Mouse (Mus musculus): Measurements from ENCODE around the gene Josd2. TPM values are rescaled to one million over a fixed set of nuclear protein-coding genes. Genes with fewer than 3 reads are reported as not detected.
A peak's percentile ranks its signal among the peaks of the same experiment; 100 is the strongest.

Gene Josd2
- polyA plus RNA-seq (2015; fragmentation: Nextera tagmentation; extraction: Ambion mirVana), result 88.1 and 89.5 TPM in 2 replicates

DNA sequence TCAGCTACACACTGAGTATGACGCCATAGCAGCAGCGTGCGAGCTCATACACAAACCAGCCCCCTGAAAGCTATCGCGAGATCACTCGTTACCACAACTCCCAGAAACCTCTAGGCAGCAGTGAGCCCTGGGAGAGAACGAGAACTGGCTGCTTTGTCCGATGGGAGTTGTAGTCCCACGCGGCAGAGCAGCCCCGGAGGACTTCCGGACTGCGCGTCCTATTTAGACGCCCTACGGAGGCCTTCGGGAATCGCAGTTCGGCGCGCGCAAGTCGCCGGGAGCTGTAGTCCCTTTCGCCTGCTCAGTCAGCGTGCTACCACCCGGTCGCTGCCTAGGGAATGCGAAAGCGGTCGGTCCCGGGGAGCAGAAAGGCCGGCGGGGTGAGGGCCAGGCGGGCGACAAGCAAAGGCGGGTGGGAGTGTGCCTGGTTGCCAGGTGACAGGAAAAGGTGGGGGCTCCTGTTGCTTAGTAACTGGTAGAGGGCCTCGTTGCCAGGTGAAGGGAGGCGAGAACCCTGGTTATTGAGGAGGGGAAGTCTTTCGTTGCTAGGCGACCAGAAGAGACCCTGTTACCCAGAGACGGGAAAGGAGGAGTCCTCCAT is at the start of gene Josd2:
Josd2 (plus strand) TSS at position 170 of the 601 bp plus-strand sequence.
- Histone ChIP-seq H3K4me1 (ENCODE audit: insufficient read depth, low read length) (peaks cover 9% of the 10 kb centered on the region), H3K27me3 (ENCODE audit: insufficient read depth, low read length) (peaks cover 21% of the 10 kb centered on the region), H3K36me3 (ENCODE audit: insufficient read depth, low read length) (no peaks in the 10 kb centered on the region), H3K9me3 (ENCODE audit: low read length) (no peaks in the 10 kb centered on the region), H3K9ac (replicated peaks; ENCODE audit: low read length) (peak within 1 kb of the TSS; percentile 84), H3K4me3 (ENCODE audit: low read length) (peak within 1 kb of the TSS; percentile 85), H3K27ac (ENCODE audit: low read length) (peak within 1 kb of the TSS; percentile 74; the same call in 1 of the 2 replicates), H3K4me2 (replicated peaks; ENCODE audit: low read depth, low read length) (peak within 1 kb of the TSS; percentile 66)
- peak; percentile 97 for ATAC-seq (ENCODE audit: low FRiP score, low TSS enrichment)
- under 1% methylated on average over 42 of the region's 42 CpGs for WGBS

DNA sequence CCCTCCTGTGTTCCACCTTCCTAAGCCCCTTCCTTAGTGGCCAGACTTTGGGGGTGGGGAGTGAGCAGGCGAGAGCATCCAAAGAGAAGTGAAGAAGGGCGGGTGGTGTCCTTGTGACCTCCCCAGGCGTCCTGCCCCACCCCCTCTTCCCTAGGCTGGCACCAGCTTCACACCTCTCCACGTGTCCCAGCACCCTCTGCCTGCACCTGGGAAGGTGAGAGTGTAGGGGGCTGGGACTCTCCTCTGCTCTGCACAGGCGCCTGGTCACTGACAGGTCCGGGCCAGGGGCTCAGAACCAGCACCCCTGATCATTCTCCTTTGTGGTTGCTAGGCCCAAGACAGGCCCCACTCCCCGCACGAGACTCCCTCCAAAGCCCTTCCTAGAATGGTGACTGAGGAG is 40.1 kb upstream of the Josd2 start:
- peak overlapping the region; percentile 54; the same call in 1 of the 2 replicates for H3K4me3 ChIP-seq (ENCODE audit: low read length)

DNA sequence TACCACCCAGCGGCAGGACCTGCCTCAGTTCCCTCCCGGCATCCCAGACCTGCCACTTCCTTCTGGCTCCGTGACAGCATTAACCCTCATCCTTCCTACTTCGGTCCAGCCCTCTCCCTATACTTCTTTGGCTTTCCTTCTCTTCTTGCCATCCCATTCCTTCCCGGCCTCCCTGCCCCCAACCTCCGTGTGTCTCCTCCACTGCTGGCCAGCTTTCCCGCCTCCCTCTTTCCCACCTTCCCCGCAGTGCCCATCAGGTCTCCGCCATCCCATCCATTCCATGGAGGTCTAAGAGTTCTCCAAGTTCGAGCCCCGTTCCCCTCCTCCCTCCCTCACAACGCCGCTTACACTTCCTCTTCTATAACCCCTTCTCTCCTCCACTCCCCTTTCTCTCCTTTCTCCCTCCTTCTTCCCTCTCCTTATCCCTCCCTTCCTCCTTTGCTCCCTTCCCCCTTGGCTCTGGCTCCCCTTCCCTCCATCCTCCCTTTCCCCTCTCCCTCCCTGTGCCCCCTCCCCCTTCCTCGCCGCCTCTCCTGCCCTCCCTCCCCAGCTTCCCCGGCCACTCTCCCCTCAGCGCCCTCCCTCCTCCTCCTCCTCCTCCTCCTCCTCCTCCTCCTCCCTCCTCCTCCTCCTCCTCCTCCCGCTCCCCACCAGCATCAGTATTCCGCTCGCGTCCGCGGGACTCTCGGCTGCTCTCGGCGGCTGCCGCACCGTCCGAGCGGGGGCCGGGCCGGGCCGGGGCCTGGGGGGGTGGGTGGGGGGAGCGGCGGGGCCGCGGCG is 39.4 kb upstream of the Josd2 start:
- H3K4me1 ChIP-seq (ENCODE audit: insufficient read depth, low read length), result peaks cover 13% of the 10 kb centered on the region
- H3K4me2 ChIP-seq (replicated peaks; ENCODE audit: low read depth, low read length), result peak overlapping the region; percentile 92
- ATAC-seq (ENCODE audit: low FRiP score, low TSS enrichment), result 0 out of 2 replicates have a peak, but pooled peaks have one; percentile 21
- no peaks in the 10 kb centered on the region for H3K36me3 ChIP-seq (ENCODE audit: insufficient read depth, low read length)
- 0% methylated on average over 15 of the region's 38 CpGs for WGBS
- peaks cover 49% of the 10 kb centered on the region for H3K27me3 ChIP-seq (ENCODE audit: insufficient read depth, low read length)
- H3K9ac ChIP-seq (replicated peaks; ENCODE audit: low read length), result peak overlapping the region; percentile 54; the same call in 1 of the 2 replicates
- peak overlapping the region; percentile 54 for H3K4me3 ChIP-seq (ENCODE audit: low read length)
- H3K27ac ChIP-seq (ENCODE audit: low read length), result no peak overlapping the region
- H3K9me3 ChIP-seq (ENCODE audit: low read length), result no peaks in the 10 kb centered on the region

More for the DNA sequence above, 40.1 kb upstream of the Josd2 start:
- Histone ChIP-seq H3K4me1 (ENCODE audit: insufficient read depth, low read length) (peaks cover 13% of the 10 kb centered on the region), H3K36me3 (ENCODE audit: insufficient read depth, low read length) (no peaks in the 10 kb centered on the region), H3K27me3 (ENCODE audit: insufficient read depth, low read length) (peaks cover 49% of the 10 kb centered on the region), H3K9ac (replicated peaks; ENCODE audit: low read length) (no peak overlapping the region), H3K4me2 (replicated peaks; ENCODE audit: low read depth, low read length) (peak overlapping the region; percentile 92; the same call in 1 of the 2 replicates), H3K27ac (ENCODE audit: low read length) (no peak overlapping the region), H3K9me3 (ENCODE audit: low read length) (no peaks in the 10 kb centered on the region)
- 22% methylated on average over 8 of the region's 8 CpGs for WGBS
- 0 out of 2 replicates have a peak, but pooled peaks have one; percentile 17 for ATAC-seq (ENCODE audit: low FRiP score, low TSS enrichment)

DNA sequence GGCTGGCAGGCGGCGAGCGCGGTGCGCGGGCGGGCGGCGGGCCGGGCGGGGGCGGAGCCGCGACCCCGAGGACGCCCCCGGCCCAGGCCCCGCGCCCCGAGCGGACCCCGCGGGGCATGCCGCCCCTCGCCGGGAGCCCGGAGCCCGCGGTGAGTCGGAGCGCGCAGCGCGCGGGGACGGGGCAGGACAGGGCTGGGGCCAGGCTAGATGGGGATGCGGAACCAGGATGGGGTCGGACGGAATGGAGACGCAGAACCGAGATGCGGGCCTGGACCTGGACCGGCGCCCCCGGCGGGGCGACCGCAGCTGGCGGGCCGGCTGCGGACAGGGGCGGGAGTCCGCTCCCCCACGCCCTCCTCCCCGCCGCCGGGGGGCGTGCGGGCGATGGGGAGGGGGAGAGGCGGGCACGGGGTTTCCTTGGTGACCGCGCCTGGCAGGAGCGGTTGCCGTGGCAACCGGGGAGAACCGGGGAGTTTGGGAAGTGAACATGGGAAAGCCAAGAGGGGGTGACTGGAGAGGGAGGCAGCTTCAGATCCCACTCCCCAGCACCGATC is 38.7 kb upstream of the Josd2 start, which contains the start of gene Lrrc4b:
Lrrc4b (plus strand) TSS at position 51 of the 554 bp plus-strand sequence.
- Histone ChIP-seq H3K27me3 (ENCODE audit: insufficient read depth, low read length) (peaks cover 49% of the 10 kb centered on the region), H3K27ac (ENCODE audit: low read length) (no peak within 1 kb of the TSS), H3K9ac (replicated peaks; ENCODE audit: low read length) (peak within 1 kb of the TSS; percentile 54; the same call in 1 of the 2 replicates), H3K36me3 (ENCODE audit: insufficient read depth, low read length) (no peaks in the 10 kb centered on the region), H3K4me1 (ENCODE audit: insufficient read depth, low read length) (peaks cover 13% of the 10 kb centered on the region), H3K9me3 (ENCODE audit: low read length) (no peaks in the 10 kb centered on the region), H3K4me3 (ENCODE audit: low read length) (peak within 1 kb of the TSS; percentile 54), H3K4me2 (replicated peaks; ENCODE audit: low read depth, low read length) (peak within 1 kb of the TSS; percentile 92)
- ATAC-seq (ENCODE audit: low FRiP score, low TSS enrichment), result no peak
- under 1% methylated on average over 30 of the region's 69 CpGs for WGBS

DNA sequence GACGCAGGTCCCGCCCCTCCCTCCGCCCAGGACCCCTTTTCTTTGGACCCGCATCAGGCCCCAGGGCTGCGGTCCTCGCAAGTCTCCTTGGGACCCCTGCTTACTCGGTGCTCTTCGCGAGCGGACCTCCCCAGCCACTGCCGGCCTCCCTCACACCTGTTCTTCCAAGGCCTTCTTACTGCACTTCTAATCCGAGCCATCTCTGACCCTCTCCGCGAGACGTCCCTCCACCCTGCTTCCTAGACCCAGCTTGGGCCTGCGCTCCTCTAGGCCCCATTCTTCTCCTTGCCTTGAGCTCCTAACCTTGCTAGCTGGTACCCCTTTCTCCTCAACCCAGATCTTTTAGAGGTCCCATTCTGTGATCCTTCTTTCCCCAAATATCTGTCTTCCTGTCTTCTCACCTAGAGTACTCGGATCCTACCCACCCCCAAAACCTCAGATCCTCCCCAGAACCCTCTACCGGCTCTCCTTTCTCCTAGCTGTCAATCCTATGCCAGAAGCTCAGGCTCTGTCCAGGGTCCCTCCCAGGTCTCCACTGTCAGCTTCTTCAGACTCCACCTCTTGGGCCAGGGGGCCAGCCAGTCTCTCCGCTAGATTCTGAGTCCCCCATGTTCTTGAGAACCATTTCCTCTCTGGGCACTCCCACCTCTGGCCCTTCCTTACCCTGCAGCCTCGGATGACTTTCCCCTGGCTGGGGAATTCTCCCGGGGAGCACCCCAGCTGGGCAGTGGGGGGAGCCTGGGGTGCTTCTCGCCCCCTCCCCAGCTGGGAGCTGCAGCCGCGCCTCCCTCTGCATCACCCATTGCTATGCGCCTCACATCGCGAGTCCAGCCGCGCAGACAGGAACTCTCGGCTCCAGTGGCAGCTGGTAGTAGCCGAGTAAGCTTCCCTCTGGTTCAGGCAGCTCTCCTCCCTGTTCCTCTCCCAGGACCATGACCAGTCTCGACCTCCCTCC is 38.0 kb upstream of the Josd2 start:
- Histone ChIP-seq H3K4me3 (ENCODE audit: low read length) (peak overlapping the region; percentile 54), H3K4me1 (ENCODE audit: insufficient read depth, low read length) (peaks cover 13% of the 10 kb centered on the region), H3K36me3 (ENCODE audit: insufficient read depth, low read length) (no peaks in the 10 kb centered on the region), H3K27me3 (ENCODE audit: insufficient read depth, low read length) (peaks cover 49% of the 10 kb centered on the region), H3K27ac (ENCODE audit: low read length) (no peak overlapping the region), H3K4me2 (replicated peaks; ENCODE audit: low read depth, low read length) (peak overlapping the region; percentile 92), H3K9ac (replicated peaks; ENCODE audit: low read length) (no peak overlapping the region), H3K9me3 (ENCODE audit: low read length) (no peaks in the 10 kb centered on the region)
- ATAC-seq (ENCODE audit: low FRiP score, low TSS enrichment), result peak; percentile 19
- WGBS, result 3% methylated on average over 30 of the region's 32 CpGs

GRCm38 (mm10) chr7:44432550-44432949 is 35.2 kb upstream of the Josd2 start:
- ATAC-seq (ENCODE audit: low FRiP score, low TSS enrichment), result no peak

DNA sequence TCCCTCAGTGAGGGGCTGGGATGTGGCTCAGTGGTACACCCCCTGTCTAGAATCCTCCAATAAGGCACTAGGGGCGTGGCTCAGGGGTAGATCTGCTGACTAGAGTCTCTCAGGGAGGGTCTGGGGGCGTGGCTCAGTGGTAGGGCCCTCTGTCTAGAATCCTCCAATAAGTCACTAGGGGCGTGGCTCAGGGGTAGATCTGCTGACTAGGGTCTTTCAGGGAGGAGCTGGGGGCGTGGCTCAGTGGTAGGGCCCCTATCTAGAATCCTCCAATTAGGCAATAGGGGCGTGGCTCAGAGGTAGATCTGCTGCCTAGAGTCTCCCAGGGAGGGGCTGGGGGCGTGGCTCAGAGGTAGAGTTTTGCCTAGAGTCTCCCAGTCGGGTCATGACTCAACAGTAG is 34.4 kb upstream of the Josd2 start:
- no peak overlapping the region for H3K9ac ChIP-seq (replicated peaks; ENCODE audit: low read length)
- H3K27ac ChIP-seq (ENCODE audit: low read length), result no peak overlapping the region
- no peaks in the 10 kb centered on the region for H3K9me3 ChIP-seq (ENCODE audit: low read length)
- H3K36me3 ChIP-seq (ENCODE audit: insufficient read depth, low read length), result no peaks in the 10 kb centered on the region
- peak; percentile 35; the same call in 1 of the 2 replicates for ATAC-seq (ENCODE audit: low FRiP score, low TSS enrichment)
- 5% methylated on average over 7 of the region's 7 CpGs for WGBS
- H3K4me2 ChIP-seq (replicated peaks; ENCODE audit: low read depth, low read length), result no peak overlapping the region
- peaks cover 9% of the 10 kb centered on the region for H3K4me1 ChIP-seq (ENCODE audit: insufficient read depth, low read length)
- peaks cover 39% of the 10 kb centered on the region for H3K27me3 ChIP-seq (ENCODE audit: insufficient read depth, low read length)
- no peak overlapping the region for H3K4me3 ChIP-seq (ENCODE audit: low read length)

More at GRCm38 (mm10) chr7:44432550-44432949, 35.2 kb upstream of the Josd2 start:
- Histone ChIP-seq H3K4me1 (ENCODE audit: insufficient read depth, low read length) (peaks cover 13% of the 10 kb centered on the region), H3K36me3 (ENCODE audit: insufficient read depth, low read length) (no peaks in the 10 kb centered on the region), H3K27me3 (ENCODE audit: insufficient read depth, low read length) (peaks cover 47% of the 10 kb centered on the region), H3K27ac (ENCODE audit: low read length) (no peak overlapping the region), H3K4me3 (ENCODE audit: low read length) (no peak overlapping the region), H3K9me3 (ENCODE audit: low read length) (no peaks in the 10 kb centered on the region), H3K4me2 (replicated peaks; ENCODE audit: low read depth, low read length) (no peak overlapping the region), H3K9ac (replicated peaks; ENCODE audit: low read length) (no peak overlapping the region)
- WGBS, result 70% methylated on average over 6 of the region's 6 CpGs

DNA sequence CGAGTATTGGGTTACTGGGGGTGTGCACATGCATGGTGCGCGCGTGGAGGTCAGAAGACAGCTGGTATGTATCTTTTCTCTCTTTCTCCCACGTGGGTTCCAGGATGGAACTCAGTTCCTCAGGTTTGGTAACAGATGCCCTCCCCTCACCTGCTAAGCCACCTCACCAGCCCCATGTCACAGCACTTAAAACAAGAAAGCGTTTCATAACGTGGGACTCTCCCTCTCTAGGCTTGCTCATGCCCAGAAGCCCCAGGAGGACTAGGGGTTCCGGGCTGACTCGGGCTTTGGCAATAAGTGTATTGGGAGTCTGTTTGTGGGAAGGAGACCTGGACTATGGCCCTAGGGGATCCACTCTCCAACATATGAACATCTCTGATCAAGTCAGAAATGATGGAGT is 33.7 kb upstream of the Josd2 start:
- no peaks in the 10 kb centered on the region for H3K9me3 ChIP-seq (ENCODE audit: low read length)
- WGBS, result 41% methylated on average over 9 of the region's 9 CpGs
- no peak overlapping the region for H3K4me2 ChIP-seq (replicated peaks; ENCODE audit: low read depth, low read length)
- no peak overlapping the region for H3K9ac ChIP-seq (replicated peaks; ENCODE audit: low read length)
- no peaks in the 10 kb centered on the region for H3K36me3 ChIP-seq (ENCODE audit: insufficient read depth, low read length)
- peaks cover 7% of the 10 kb centered on the region for H3K4me1 ChIP-seq (ENCODE audit: insufficient read depth, low read length)
- H3K27ac ChIP-seq (ENCODE audit: low read length), result no peak overlapping the region
- ATAC-seq (ENCODE audit: low FRiP score, low TSS enrichment), result no peak
- no peak overlapping the region for H3K4me3 ChIP-seq (ENCODE audit: low read length)
- peaks cover 34% of the 10 kb centered on the region for H3K27me3 ChIP-seq (ENCODE audit: insufficient read depth, low read length)

DNA sequence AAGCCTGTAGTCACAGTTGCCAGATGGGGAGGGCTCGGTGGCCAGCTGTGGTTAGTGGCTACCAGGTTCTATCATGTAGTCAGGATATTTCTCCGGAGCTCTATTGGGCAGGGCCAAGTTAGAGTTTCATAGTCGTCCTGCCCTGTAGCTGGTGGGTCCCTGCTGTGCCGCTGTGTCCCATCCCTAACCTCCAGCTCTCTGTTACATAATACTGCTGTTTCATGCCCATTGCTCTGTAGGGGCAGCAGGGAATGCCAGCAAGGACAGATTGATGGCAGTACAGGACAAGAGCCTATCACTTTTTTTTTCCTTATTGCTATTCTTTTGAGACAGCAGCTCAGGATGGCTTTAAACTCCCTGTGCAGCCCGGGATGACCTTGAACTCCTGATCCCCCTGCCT is 32.0 kb upstream of the Josd2 start:
- Histone ChIP-seq H3K36me3 (ENCODE audit: insufficient read depth, low read length) (no peaks in the 10 kb centered on the region), H3K4me1 (ENCODE audit: insufficient read depth, low read length) (no peaks in the 10 kb centered on the region), H3K4me2 (replicated peaks; ENCODE audit: low read depth, low read length) (no peak overlapping the region), H3K9me3 (ENCODE audit: low read length) (no peaks in the 10 kb centered on the region), H3K4me3 (ENCODE audit: low read length) (no peak overlapping the region), H3K27me3 (ENCODE audit: insufficient read depth, low read length) (peaks cover 34% of the 10 kb centered on the region), H3K9ac (replicated peaks; ENCODE audit: low read length) (no peak overlapping the region), H3K27ac (ENCODE audit: low read length) (no peak overlapping the region)
- WGBS, result 56% methylated on average over 5 of the region's 5 CpGs
- no peak for ATAC-seq (ENCODE audit: low FRiP score, low TSS enrichment)
